Mouse (Mus musculus): ENCODE measurements around the gene 2310057M21Rik. TPM values are rescaled to one million over a fixed set of nuclear protein-coding genes. Genes with fewer than 3 reads are reported as not detected.

Gene 2310057M21Rik
- polyA plus RNA-seq, 2 experiments: 15.0 to 19.6 TPM

GRCm38 (mm10) chr7:131333564-131333963 lies 29.0 kb downstream of the 2310057M21Rik start, which contains the start of gene Fam24a:
Gene Fam24a, plus strand, starts transcription at chr7:131333864.
- H3K9ac ChIP-seq (ENCODE audit: low read depth, low read length, severe bottlenecking): no peak within 1 kb of the TSS
- no peak for ATAC-seq (ENCODE audit: low FRiP score, low read depth)
- 38% methylated on average over 1 of the region's 1 CpGs for WGBS
- H3K4me2 ChIP-seq (replicated peaks; ENCODE audit: low read depth, low read length, severe bottlenecking): no peak within 1 kb of the TSS
- H3K36me3 ChIP-seq (ENCODE audit: control insufficient read depth, insufficient read depth, low read length): no peaks in the 10 kb centered on the region
- no peaks in the 10 kb centered on the region for H3K4me1 ChIP-seq (ENCODE audit: control insufficient read depth, insufficient read depth, low read length)
- no peak within 1 kb of the TSS for H3K4me3 ChIP-seq (replicated peaks; ENCODE audit: low read length)
- TF ChIP-seq POLR2A (IDR thresholded peaks at IDR 0.05; ENCODE audit: borderline replicate concordance, extremely low read depth, insufficient read depth, insufficient read length): no peak
- no peaks in the 10 kb centered on the region for H3K27me3 ChIP-seq (ENCODE audit: control insufficient read depth, insufficient read depth, low read length)
- no peaks in the 10 kb centered on the region for H3K9me3 ChIP-seq (ENCODE audit: control insufficient read depth, low read length)
- no peak within 1 kb of the TSS for H3K27ac ChIP-seq (replicated peaks; ENCODE audit: low read depth, low read length)
- no peak for DNase-seq (ENCODE audit: low spot score)

- Histone ChIP-seq H3K9ac (ENCODE audit: low read depth, low read length, severe bottlenecking) (no peak overlapping the region), H3K4me1 (ENCODE audit: control insufficient read depth, insufficient read depth, low read length) (no peaks in the 10 kb centered on the region), H3K27me3 (ENCODE audit: control insufficient read depth, insufficient read depth, low read length) (no peaks in the 10 kb centered on the region), H3K36me3 (ENCODE audit: control insufficient read depth, insufficient read depth, low read length) (no peaks in the 10 kb centered on the region), H3K9me3 (ENCODE audit: control insufficient read depth, low read length) (no peaks in the 10 kb centered on the region), H3K4me3 (replicated peaks; ENCODE audit: low read length) (no peak overlapping the region), H3K27ac (replicated peaks; ENCODE audit: low read depth, low read length) (no peak overlapping the region), H3K4me2 (replicated peaks; ENCODE audit: low read depth, low read length, severe bottlenecking) (no peak overlapping the region)
- ATAC-seq (ENCODE audit: low FRiP score, low read depth): no peak
- TF ChIP-seq POLR2A (IDR thresholded peaks at IDR 0.05; ENCODE audit: borderline replicate concordance, extremely low read depth, insufficient read depth, insufficient read length): no peak
- no peak for DNase-seq (ENCODE audit: low spot score)
- WGBS: 68% methylated on average over 2 of the region's 2 CpGs
Observed at GRCm38 (mm10) chr7:131331688-131332087, 30.9 kb downstream of the 2310057M21Rik start.

- DNase-seq (ENCODE audit: low spot score) (no peak), ATAC-seq (ENCODE audit: low FRiP score, low read depth) (no peak)
- H3K27me3 ChIP-seq (ENCODE audit: control insufficient read depth, insufficient read depth, low read length): no peaks in the 10 kb centered on the region
- H3K4me2 ChIP-seq (replicated peaks; ENCODE audit: low read depth, low read length, severe bottlenecking): no peak within 1 kb of the TSS
- no peak within 1 kb of the TSS for H3K4me3 ChIP-seq (replicated peaks; ENCODE audit: low read length)
- H3K27ac ChIP-seq (replicated peaks; ENCODE audit: low read depth, low read length): no peak within 1 kb of the TSS
- H3K36me3 ChIP-seq (ENCODE audit: control insufficient read depth, insufficient read depth, low read length): no peaks in the 10 kb centered on the region
- no peak within 1 kb of the TSS for H3K9ac ChIP-seq (ENCODE audit: low read depth, low read length, severe bottlenecking)
- no peaks in the 10 kb centered on the region for H3K4me1 ChIP-seq (ENCODE audit: control insufficient read depth, insufficient read depth, low read length)
- no peak for TF ChIP-seq POLR2A (IDR thresholded peaks at IDR 0.05; ENCODE audit: borderline replicate concordance, extremely low read depth, insufficient read depth, insufficient read length)
- 90% methylated on average over 5 of the region's 5 CpGs for WGBS
- no peaks in the 10 kb centered on the region for H3K9me3 ChIP-seq (ENCODE audit: control insufficient read depth, low read length)
Observed at GRCm38 (mm10) chr7:131329416-131329815, 33.1 kb downstream of the 2310057M21Rik start, which contains the start of gene Fam24b. Gene Fam24b, minus strand, starts transcription at chr7:131329516.

- Histone ChIP-seq H3K4me3 (replicated peaks; ENCODE audit: low read length) (no peak overlapping the region), H3K27ac (replicated peaks; ENCODE audit: low read depth, low read length) (no peak overlapping the region), H3K36me3 (ENCODE audit: control insufficient read depth, insufficient read depth, low read length) (no peaks in the 10 kb centered on the region), H3K9me3 (ENCODE audit: control insufficient read depth, low read length) (no peaks in the 10 kb centered on the region), H3K4me2 (replicated peaks; ENCODE audit: low read depth, low read length, severe bottlenecking) (no peak overlapping the region), H3K9ac (ENCODE audit: low read depth, low read length, severe bottlenecking) (no peak overlapping the region), H3K27me3 (ENCODE audit: control insufficient read depth, insufficient read depth, low read length) (no peaks in the 10 kb centered on the region), H3K4me1 (ENCODE audit: control insufficient read depth, insufficient read depth, low read length) (no peaks in the 10 kb centered on the region)
- ATAC-seq (ENCODE audit: low FRiP score, low read depth) (no peak), DNase-seq (ENCODE audit: low spot score) (no peak)
- no peak for TF ChIP-seq POLR2A (IDR thresholded peaks at IDR 0.05; ENCODE audit: borderline replicate concordance, extremely low read depth, insufficient read depth, insufficient read length)
- 93% methylated on average over 5 of the region's 5 CpGs for WGBS
Observed at GRCm38 (mm10) chr7:131327054-131327453, 35.5 kb downstream of the 2310057M21Rik start.

- Histone ChIP-seq H3K9ac (ENCODE audit: low read depth, low read length, severe bottlenecking) (no peak within 1 kb of the TSS), H3K27me3 (ENCODE audit: control insufficient read depth, insufficient read depth, low read length) (no peaks in the 10 kb centered on the region), H3K4me2 (replicated peaks; ENCODE audit: low read depth, low read length, severe bottlenecking) (no peak within 1 kb of the TSS), H3K9me3 (ENCODE audit: control insufficient read depth, low read length) (no peaks in the 10 kb centered on the region), H3K4me3 (replicated peaks; ENCODE audit: low read length) (no peak within 1 kb of the TSS), H3K36me3 (ENCODE audit: control insufficient read depth, insufficient read depth, low read length) (no peaks in the 10 kb centered on the region), H3K27ac (replicated peaks; ENCODE audit: low read depth, low read length) (no peak within 1 kb of the TSS), H3K4me1 (ENCODE audit: control insufficient read depth, insufficient read depth, low read length) (no peaks in the 10 kb centered on the region)
- TF ChIP-seq POLR2A (IDR thresholded peaks at IDR 0.05; ENCODE audit: borderline replicate concordance, extremely low read depth, insufficient read depth, insufficient read length): no peak
- ATAC-seq (ENCODE audit: low FRiP score, low read depth) (no peak), DNase-seq (ENCODE audit: low spot score) (no peak)
- WGBS: 79% methylated on average over 2 of the region's 2 CpGs
Observed at GRCm38 (mm10) chr7:131322192-131322591, 40.4 kb downstream of the 2310057M21Rik start, which contains the start of gene Cuzd1. Gene Cuzd1, minus strand, starts transcription at chr7:131322292.

- no peak overlapping the region for H3K4me2 ChIP-seq (replicated peaks; ENCODE audit: low read depth, low read length, severe bottlenecking)
- no peak overlapping the region for H3K9ac ChIP-seq (ENCODE audit: low read depth, low read length, severe bottlenecking)
- no peak overlapping the region for H3K4me3 ChIP-seq (replicated peaks; ENCODE audit: low read length)
- H3K27me3 ChIP-seq (ENCODE audit: control insufficient read depth, insufficient read depth, low read length): no peaks in the 10 kb centered on the region
- 63% methylated on average over 6 of the region's 7 CpGs for WGBS
- H3K36me3 ChIP-seq (ENCODE audit: control insufficient read depth, insufficient read depth, low read length): no peaks in the 10 kb centered on the region
- no peak for TF ChIP-seq POLR2A (IDR thresholded peaks at IDR 0.05; ENCODE audit: borderline replicate concordance, extremely low read depth, insufficient read depth, insufficient read length)
- DNase-seq (ENCODE audit: low spot score): no peak
- ATAC-seq (ENCODE audit: low FRiP score, low read depth): no peak
- no peaks in the 10 kb centered on the region for H3K9me3 ChIP-seq (ENCODE audit: control insufficient read depth, low read length)
- H3K4me1 ChIP-seq (ENCODE audit: control insufficient read depth, insufficient read depth, low read length): no peaks in the 10 kb centered on the region
- no peak overlapping the region for H3K27ac ChIP-seq (replicated peaks; ENCODE audit: low read depth, low read length)
Observed at GRCm38 (mm10) chr7:131318340-131318739, 44.2 kb downstream of the 2310057M21Rik start.

Data from limb, embryonic 14.5 days (tissue).